Mouse (Mus musculus) embryo, embryonic 11 days (tissue): Measurements from ENCODE around the gene Ggps1.
A peak's percentile ranks its signal among the peaks of the same experiment; 100 is the strongest.

Source experiments
- DNase-seq: peaks from one replicate; pipeline ENCODE4 v3.0.0-alpha.2; 2015

Ggps1 gene

DNA sequence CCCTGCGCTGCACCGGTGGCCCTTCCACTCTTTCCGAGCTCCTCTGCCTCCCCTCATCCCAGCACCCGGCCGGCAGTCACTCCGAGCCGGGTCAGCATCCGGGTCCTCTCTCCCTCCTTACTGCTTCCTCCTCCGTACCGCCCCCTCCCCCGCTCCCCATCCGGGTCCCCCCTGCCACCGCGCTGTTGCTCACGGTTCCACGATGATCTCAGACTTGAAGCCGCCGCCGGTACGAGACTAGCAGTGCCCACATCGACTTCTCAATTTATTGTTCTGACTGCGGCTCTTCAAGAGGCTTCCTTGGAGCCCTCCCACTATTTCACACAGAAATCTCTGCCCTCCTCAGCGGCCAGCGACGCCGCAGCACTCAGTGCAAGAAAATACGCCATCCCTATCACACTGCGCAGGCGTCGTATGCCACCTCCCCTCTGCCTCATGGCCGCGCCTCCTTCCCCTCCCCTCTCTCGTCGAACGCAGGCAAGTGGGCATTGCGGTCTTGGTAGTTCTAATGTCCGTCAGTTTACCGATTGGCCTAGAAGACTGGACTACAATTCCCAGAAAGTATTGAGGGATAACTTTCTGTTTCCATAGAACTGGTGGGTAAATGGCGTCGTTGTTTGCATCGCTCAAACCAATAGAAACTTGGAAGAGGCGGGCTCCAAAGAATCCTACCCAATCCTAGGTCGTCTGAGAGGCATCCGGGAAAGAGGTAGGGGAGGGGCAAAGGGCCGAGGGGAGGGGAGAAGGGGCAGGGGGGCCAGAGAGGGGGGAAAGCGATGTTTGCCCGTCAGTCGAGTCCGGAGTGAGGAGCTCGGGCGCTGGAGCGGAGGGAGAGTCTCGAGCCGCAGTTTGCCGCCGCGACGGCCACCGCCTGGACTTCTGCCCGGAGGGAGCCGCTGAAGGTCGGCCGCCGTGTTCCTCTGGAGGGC, at the start of gene Ggps1, which contains the start of gene Arid4b:
Gene Ggps1, minus strand, starts transcription at position 476 of the 929 bp plus-strand sequence.
Gene Arid4b, plus strand, starts transcription at position 220 of the 929 bp plus-strand sequence.
- DNase-seq: peak; percentile 96

DNA sequence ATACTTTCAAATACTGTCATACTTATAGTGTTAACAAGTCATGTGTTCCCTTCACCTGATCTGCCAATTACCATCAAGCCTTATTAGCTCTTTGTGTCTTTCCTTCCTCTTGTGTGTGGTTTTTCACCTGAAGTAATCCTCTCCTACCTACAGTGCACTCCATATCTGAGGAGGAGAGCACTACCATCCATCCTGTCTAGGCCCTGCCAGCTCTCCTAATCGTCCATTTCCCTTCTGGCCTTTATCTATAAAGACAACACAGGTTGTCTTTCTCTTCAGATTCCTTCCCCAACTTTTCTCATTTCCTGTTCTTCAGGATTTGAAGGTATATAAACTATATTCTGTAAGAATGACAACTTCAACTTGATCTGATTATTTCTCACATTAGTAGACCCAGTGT, 47.9 kb upstream of the Ggps1 start:
- no peak for DNase-seq

DNA sequence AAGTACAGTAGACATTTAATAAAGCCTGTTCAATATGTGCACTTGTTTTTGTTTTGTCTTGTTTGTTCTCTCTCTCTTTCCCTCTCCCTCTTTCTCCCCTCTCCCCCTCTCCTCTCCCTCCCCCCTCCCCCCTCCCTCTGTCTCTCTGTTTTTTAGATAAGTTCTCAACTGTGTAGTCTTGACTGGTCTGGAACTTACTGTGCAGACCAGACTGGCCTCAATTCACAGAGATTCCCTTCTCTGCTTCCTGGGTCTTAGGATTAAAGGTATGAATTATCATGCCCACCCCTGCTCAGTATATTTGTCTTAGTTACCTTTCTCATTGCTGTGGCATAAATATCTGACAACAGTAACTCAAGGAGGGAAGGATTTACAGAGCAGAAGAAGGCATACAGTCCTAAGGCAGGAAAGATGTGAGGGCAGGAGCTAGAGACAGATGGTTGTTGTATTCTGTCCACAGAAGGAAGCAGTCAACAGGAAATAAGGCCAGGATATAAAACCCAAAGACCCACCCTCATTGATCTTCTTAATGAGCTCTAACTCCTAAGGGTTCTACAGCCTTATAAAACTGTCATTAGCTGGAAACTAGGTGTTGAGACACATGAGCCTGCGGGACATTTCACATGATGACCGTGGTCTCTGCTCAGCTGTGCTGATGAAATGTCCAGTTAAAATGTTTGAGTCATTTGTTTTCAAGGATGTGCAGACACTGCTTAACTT, 47.0 kb upstream of the Ggps1 start:
- DNase-seq: no peak

DNA sequence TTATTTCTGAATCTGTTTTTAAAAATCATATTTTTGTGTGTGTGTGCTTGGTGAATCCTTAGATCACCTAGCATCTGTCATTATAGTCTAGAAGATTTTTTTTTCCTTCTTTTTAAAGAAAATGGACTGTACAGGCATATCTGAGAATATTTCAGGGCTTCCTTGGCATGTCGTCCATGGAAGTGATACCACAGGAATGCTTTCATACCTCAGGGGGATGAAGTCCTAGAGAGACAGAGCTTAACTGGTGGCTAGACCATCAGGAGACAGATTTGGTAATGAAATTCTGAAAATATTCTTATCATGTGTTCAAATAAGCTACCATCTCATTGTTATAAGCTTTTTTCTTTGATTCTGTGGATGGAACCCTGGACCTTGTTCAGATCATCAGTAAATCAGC, 39.7 kb upstream of the Ggps1 start:
- DNase-seq: no peak

DNA sequence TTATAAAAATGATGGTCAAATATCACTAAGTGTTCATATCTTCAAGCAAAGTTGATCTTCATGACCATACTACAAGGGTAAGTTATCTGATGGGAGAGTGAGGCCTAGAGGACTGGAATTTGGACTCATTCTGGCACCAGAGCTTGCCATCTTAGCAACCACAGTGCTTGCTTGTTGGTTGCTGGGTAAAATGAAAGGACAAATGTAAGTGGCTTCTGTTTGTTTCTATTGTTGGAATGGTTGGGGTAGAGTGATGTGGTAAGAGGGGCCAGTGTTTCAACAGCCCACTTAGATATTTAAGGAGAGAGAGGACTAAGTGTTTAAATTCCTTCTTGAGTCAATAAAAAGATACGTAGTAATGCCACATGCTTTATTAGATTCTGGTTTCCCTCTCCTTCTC, 25.4 kb upstream of the Ggps1 start:
- no peak for DNase-seq

DNA sequence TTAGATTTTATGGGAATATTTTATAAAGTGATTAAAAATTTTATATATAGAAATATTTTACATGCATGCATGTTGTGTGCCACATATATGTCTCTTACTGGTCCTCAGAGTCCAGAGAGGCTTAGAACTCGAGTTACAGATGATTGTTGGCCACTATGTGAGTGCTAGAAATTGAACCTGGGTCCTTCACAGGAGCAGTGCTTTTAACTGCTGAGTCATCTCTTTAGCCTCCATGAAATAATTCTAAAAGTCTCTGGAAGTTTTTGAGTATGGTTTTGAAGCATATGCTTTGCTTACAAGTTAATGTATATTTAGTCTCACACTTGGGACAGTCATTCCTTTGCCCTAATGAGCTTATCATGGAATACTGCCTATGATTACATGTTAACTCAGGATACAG, 12.0 kb upstream of the Ggps1 start:
- no peak for DNase-seq

DNA sequence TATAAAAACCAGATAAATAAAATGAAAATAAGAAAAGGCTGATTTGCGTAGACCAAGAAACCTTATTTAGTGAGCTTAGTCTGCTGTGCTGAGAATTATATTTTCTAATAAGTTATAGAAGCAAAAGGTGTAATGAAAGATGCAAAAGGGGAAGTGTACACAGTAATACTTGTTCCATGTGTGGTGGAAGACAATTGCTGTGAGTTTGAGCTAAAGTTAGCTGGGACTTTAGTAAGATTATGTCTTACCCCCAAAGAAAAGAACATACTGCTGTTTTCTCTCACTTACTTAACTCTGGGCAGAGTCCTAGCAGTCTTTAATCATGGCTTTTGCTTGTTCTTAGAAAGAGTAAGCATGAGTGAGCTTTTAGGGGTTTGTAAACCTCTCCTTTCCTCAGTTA, 11.1 kb upstream of the Ggps1 start:
- DNase-seq: no peak

DNA sequence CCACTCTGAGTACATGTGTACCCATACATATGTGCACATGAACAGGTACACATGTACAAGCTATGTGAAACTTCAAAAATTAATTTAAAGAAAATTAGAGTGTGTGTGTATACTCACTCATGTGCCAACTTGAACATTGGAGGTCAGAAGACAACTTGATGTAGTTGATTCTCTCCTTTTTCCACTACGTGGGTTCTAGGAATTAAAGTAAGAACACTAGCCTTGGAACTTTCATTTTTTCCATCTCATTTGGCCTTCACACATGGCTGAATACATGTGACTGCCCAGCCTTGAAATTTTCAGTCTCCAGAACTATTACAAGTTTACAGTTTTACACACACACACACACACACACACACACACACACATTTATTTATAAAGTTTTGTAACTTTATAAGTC, 6.0 kb upstream of the Ggps1 start:
- no peak for DNase-seq

DNA sequence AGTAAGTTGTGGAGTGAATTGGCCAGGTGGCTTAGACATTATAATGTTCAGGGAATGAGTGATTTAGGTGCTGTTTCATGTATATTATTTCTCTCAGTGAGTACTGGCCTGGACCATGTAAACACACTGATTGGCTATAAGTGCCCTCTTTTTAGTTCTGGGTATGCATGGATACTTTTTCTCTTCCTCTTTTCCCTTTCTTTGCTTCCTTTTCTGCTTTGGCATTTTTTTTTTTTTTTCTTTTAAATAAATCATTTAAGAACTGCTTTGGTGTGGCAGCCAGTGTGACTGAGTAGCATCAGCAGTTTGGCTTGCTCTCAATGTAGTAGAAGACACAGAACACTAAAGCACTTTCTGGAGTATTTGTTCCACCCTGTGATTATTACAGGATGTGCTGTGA, 4.7 kb upstream of the Ggps1 start:
- no peak for DNase-seq

DNA sequence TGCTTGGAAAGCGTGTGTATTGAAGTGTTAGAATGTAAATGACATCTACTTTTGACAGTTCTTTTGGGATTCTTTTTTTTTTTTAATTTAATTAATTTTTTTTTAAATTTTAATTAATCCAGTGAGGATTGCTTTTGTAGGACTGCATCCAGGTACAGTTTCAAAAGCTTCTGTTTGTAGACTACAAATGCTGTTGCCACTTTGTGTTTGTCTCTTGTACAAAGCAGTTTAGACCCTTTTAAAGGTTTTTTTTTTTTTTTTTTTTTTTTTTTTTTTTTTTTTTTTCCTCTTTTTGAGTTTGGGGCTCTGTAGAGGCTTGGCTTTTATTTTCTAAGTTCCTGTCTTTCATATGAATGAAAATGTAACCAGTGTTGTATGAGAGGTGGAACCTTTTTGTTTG, 2.4 kb upstream of the Ggps1 start:
- no peak for DNase-seq

DNA sequence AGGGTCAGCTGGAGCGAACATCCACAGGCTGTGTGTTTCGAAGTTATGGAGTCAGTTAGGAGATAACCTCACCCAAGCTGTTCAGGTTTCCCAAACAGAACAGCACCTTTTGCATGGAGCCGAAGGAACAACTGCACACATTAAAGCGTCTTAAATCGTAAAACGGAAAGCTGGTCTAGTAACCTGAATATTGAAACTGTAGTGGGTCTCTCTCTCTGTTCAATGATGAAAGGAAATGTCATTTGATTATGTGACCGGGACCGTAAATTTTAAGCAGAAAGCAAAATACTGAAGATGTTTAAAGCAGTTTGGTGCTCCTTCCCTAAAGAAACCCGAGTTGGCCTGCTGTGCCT, 1.7 kb upstream of the Ggps1 start:
- DNase-seq: no peak

DNA sequence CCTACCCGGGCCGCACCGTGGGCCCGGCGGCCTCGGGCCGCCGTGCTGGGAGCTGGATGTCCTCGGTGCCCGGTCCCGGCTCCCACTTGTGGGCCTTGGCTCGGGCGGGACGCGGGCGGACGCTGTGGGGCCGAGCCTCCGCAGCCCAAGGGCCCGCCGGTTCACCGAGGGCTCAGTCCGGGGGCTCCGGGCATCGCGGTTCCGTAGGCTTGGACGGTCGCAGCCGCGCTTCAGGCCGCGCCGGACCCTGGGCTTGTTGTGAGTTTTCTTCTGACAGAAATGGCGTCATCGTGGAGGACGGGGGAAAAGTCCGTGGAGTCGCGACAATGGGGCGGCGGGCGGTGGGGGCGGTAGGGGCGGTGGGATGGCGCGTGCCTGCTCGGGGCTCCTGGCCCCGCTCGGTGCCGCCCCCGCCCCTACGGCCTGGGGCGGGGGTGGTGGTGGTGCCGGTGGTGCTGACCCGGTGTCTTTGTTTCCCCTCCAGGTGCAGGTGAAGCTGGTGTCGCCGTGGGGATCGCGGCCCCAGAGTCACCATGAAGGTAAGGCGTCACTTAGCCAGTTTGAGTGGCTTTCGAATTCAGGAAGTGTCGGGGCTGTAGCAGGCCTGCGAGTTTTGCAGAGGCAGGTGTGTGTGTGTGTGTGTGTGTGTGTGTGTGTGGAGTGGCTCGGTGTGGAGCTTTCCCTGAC, 1.2 kb upstream of the Ggps1 start:
- peak; percentile 44 for DNase-seq

DNA sequence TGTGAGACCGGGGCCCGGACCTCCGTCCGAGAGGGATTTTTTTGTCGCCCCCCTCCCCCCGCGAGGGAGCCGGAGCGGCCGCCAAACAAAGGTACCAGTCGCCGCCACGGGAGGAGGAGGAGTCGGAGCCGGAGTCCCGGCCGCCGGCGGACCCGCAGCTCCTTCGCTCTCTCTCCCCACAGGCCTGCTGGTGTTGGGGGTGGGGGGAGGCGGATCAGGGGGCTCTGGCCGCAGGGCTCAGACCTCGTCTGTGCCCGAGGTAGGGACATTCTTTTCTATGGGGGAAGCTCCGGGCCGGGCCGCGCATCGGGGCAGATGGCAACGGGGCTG, 619 bp upstream of the Ggps1 start:
- DNase-seq: no peak

DNA sequence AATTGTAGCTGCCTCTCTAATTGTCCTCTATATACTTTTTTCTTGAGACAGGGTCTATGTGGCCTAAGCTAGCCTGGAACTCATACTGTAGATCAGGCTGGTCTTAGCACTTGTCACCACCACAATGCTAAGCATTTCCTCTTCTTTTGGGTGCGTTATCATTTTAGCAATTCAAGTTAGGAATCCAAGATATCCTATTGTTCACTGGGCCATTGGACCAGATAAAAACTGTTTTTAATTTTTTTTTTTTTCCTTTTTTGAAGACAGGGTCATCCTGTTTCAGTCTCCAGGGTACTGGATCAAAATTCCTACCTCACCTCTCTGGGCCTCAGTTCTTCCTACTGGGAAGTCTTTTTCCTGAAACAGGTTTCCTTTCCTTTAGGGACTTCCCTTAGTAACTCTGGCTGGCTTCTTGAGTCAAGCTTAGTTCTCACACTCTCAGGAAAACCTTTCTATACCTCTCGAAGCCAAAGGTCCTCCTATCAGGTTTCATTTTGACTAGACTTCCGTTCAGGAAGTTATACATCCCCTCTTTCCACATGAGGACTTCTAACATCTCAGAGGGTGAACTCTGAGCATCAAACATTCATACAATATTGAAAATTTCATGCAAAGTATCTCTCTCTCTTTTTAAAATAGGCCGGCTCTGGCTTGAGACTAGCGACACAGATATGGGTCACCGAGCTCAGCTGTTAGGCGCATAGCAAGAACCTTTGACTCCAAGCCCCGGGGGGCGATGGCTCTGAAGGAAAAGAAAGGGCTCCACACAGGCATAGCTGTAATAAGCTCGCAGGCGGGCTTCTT, 877 bp downstream of the Ggps1 start:
- no peak for DNase-seq

DNA sequence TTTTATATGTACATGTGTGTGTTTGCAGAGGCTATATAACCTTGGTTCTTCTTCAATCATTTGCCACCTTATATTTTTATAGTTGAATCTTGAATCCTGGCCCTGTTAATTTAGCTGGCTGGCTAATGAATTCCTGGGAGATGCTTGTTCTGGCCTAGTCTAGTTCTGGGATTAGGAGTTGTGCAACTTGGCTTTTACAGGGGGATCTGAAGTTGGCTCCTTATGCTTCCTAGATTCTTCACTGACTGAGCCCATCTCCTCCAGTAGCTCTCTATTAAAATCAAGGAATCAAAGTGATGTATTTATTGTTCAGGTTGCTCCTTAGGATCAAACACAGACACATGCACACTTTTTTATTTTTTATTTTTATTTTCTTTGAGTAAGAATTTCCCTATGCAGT, 3.7 kb downstream of the Ggps1 start:
- no peak for DNase-seq

DNA sequence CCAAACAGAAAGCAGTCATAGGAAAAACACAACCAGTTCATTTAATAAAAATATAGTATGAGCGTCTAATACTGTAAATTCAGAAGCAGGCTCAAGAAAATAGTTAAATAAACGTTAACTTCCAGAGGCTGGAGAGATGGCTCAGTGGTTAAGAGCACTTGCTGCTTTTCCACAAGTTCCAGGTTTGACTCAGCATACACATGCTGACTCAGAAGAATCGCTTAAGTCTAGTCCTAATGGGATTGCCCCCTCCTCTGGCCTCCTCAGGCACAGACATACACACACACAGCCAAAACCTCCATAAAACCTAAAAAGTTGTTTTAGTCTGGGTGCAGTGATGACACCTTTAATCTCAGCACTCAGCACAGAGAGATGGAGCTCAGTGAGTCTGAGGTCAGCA, 6.5 kb downstream of the Ggps1 start:
- DNase-seq: no peak

DNA sequence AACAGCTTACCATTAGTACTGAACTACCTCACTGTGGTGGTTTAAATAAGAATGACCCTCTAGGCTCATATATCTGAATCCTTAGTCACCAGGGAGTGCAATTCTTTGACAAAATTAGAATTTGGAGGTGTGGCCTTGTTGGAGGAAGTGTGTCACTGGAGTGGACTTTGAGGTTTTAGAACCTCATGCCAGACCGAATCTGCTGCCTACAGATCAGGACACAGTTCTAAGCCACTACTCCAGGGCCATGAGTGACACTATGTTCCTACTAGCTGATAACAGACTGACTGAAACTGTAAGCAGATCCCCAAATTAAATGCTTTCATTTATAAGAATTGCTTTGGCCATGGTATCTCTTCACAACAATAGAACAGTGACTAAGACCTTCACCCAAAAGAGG, 13.4 kb downstream of the Ggps1 start:
- no peak for DNase-seq

DNA sequence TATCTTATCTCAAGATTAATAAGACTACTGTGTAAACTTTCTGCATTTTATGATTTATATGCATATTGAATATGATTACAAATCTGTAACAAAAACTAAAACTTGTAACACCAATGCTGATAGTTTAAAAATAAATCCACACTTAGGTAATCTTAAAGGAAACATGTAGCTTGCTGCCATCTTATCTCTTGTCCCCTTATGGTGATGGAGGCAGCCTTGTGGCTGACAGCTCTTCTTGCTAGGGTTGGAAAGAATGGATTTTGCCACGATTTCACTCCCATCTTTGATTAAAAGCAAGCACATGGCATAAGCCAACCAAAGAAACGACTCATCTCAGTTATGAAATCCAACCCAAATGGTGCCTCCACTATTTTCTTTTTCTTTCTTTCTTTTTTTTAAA, 18.8 kb downstream of the Ggps1 start:
- DNase-seq: no peak

DNA sequence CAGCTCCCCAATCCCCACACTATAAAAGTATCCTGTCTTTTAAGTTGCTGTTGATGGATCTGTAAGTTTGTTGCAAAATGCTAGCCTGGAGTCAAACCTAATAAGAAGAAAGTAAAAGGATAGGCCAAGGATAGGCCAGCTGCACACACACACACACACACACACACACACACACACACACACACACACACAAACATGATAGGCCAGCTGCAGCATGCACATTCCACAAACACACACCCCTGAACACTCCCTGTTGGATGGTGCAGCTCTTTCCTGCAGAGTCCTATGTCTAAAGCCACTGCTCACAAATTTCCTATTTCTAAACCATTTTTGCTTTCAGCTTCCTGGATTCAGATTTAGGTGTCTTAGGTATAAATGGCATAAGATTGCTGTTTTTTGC, 19.4 kb downstream of the Ggps1 start:
- no peak for DNase-seq

DNA sequence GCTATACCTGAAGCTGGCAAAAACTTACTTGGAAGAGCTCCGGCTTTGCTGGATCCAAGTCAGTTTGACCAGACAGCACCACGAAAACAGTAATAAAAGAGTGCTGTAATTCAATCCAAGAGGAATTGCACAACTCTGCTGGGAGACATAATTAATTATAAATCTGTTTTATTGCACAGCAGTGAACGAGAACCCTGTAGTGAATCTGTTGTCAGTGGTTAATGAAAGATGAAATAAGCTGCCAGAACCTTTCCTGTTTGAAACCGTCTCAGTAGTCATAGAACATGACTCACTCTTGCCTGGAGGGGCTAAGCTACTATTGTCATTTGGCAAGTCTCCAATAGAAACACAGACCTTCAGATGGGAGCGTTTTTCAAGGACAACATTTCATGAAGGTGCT, 23.1 kb downstream of the Ggps1 start:
- DNase-seq: peak; percentile 2

DNA sequence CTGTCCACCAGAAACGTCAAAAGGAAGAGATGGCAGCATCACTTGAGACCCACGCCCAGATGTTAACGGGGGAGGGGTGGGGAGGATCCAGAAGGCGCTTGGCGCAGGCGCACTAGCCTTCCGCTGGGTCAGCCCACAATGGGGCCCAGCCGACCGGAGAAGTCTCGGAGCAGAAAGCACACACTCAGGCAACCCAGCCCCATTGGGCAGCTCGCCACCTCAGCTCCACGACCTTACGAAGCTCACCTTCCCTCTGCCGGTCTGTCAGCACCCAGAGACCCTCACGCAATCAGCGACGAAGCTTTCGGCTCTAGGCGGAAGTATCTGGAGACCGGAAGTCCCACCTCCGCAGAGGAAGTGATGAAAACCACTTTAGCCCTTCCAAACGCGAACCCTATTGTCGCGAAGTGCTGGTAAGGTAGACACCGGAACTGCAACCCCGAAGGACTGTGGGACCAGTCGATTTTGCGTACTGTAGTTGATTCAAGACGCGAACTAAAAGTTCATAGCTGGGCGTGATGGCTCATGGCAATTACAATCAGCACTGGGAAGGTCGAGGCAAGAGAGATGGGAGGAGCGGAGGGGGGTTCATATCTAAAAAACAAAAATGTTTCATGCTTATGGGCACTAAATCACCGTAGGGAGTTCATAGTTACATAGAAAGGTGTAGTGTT, 23.9 kb downstream of the Ggps1 start, which contains the start of gene Tbce:
Gene Tbce, minus strand, starts transcription at position 347 of the 674 bp plus-strand sequence.
- DNase-seq: peak; percentile 94

DNA sequence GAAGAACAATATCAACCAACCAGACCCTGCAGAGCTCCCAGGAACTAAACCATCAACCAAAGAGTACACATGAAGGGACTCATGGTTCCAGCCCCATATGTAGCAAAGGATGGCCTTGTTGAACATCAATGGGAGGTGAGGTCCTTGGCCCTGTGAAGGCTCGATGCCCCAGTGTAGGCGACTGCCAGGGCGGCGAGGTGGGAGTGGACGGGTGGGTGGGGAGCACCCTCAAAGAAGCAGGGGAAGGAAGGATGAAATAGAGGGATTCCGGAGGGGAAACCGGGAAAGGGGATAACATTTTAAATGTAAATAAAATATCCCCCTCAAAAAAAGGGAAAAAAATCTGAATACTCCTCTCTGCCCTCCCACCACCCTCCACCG, 24.4 kb downstream of the Ggps1 start:
- no peak for DNase-seq
